ENCODE assay signal across 7 mouse cellular contexts in genomic region chr19:4865147-4865546, GRCm38 (mm10). TPM values are rescaled to one million over a fixed set of nuclear protein-coding genes. Genes with fewer than 3 reads are reported as not detected.
DNase-seq lines count a peak whose midpoint lies in the region; ATAC-seq and TF ChIP-seq lines count a peak whose summit lies in the region.

No protein-coding gene starts in this region.

- 0 out of 2 replicates have a peak, but pooled peaks have one; percentile 3 for TF ChIP-seq CTCF in intestine, postnatal 0 days (IDR thresholded peaks at IDR 0.05; ENCODE audit: low read depth)

- no peak for ATAC-seq in megakaryocyte, adult 5-6 weeks (ENCODE audit: poor library complexity, severe bottlenecking)
- ATAC-seq in embryonic facial prominence, embryonic 11.5 days (replicated peaks; ENCODE audit: insufficient number of reproducible peaks, low FRiP score, low TSS enrichment, low read depth), result no peak
- no peak for ATAC-seq in intestine, postnatal 0 days
- ATAC-seq in midbrain, embryonic 11.5 days (ENCODE audit: low FRiP score), result no peak
- ATAC-seq in frontal cortex, adult (ENCODE audit: low TSS enrichment), result no peak

- H3K9ac ChIP-seq in embryonic facial prominence, embryonic 11.5 days (replicated peaks; ENCODE audit: low read length), result no peak overlapping the region
- no peak overlapping the region for H3K9ac ChIP-seq in intestine, postnatal 0 days (ENCODE audit: low read depth, low read length)
- H3K9ac ChIP-seq in midbrain, embryonic 11.5 days (ENCODE audit: low read length), result no peak overlapping the region

- H3K9me3 ChIP-seq in megakaryocyte, embryonic 14.5 days, result peaks cover 5% of the 10 kb centered on the region; the same call in 1 of the 2 replicates
- H3K9me3 ChIP-seq in embryonic facial prominence, embryonic 11.5 days (replicated peaks; ENCODE audit: control insufficient read depth, low read length), result no peaks in the 10 kb centered on the region
- no peaks in the 10 kb centered on the region for H3K9me3 ChIP-seq in intestine, postnatal 0 days (ENCODE audit: control insufficient read depth)
- no peaks in the 10 kb centered on the region for H3K9me3 ChIP-seq in midbrain, embryonic 11.5 days (ENCODE audit: control insufficient read depth, low read length)

- WGBS in embryonic facial prominence, embryonic 11.5 days, result 7% methylated on average over 16 of the region's 17 CpGs
- 4% methylated on average over 16 of the region's 17 CpGs for WGBS in intestine, postnatal 0 days
- 9% methylated on average over 17 of the region's 17 CpGs for WGBS in midbrain, embryonic 11.5 days

- peaks cover 73% of the 10 kb centered on the region for H3K27me3 ChIP-seq in megakaryocyte, embryonic 14.5 days (replicated peaks)
- H3K27me3 ChIP-seq in embryonic facial prominence, embryonic 11.5 days (ENCODE audit: control insufficient read depth, insufficient read depth, low read length), result no peaks in the 10 kb centered on the region; the same call in 1 of the 2 replicates
- H3K27me3 ChIP-seq in intestine, postnatal 0 days (replicated peaks; ENCODE audit: control insufficient read depth, insufficient read depth, low read length), result peaks cover 5% of the 10 kb centered on the region
- H3K27me3 ChIP-seq in midbrain, embryonic 11.5 days (ENCODE audit: control insufficient read depth, insufficient read depth, low read length), result 0 out of 2 replicates have a peak, but pooled peaks cover 3% of the 10 kb centered on the region

- DNase-seq in embryonic facial prominence, embryonic 11.5 days (ENCODE audit: low spot score), result peak; percentile 14
- DNase-seq in midbrain, embryonic 11.5 days (ENCODE audit: low spot score, missing footprints), result no peak
- no peak for DNase-seq in urinary bladder, adult 2 months (ENCODE audit: low spot score)

- peak overlapping the region; percentile 85 for H3K4me3 ChIP-seq in megakaryocyte, embryonic 14.5 days (replicated peaks)
- H3K4me3 ChIP-seq in embryonic facial prominence, embryonic 11.5 days (ENCODE audit: low read depth, low read length), result no peak overlapping the region
- no peak overlapping the region for H3K4me3 ChIP-seq in intestine, postnatal 0 days (ENCODE audit: low read depth, low read length)
- no peak overlapping the region for H3K4me3 ChIP-seq in midbrain, embryonic 11.5 days (ENCODE audit: low read depth, low read length)

- peaks cover 10% of the 10 kb centered on the region for H3K4me1 ChIP-seq in megakaryocyte, embryonic 14.5 days
- H3K4me1 ChIP-seq in embryonic facial prominence, embryonic 11.5 days (ENCODE audit: control insufficient read depth, insufficient read depth, low read length), result no peaks in the 10 kb centered on the region
- H3K4me1 ChIP-seq in intestine, postnatal 0 days (replicated peaks; ENCODE audit: control insufficient read depth, insufficient read depth, low read length), result no peaks in the 10 kb centered on the region
- no peaks in the 10 kb centered on the region for H3K4me1 ChIP-seq in midbrain, embryonic 11.5 days (ENCODE audit: control insufficient read depth, insufficient read depth, low read length)

- peak overlapping the region; percentile 3; the same call in 1 of the 2 replicates for H3K4me2 ChIP-seq in embryonic facial prominence, embryonic 11.5 days (ENCODE audit: low read depth, low read length)
- peak overlapping the region; percentile 32; the same call in 1 of the 2 replicates for H3K4me2 ChIP-seq in intestine, postnatal 0 days (replicated peaks; ENCODE audit: low read depth)
- 0 out of 2 replicates have a peak overlapping the region, but pooled peaks have one; percentile 7 for H3K4me2 ChIP-seq in midbrain, embryonic 11.5 days

- H3K36me3 ChIP-seq in megakaryocyte, embryonic 14.5 days (replicated peaks; ENCODE audit: low read length), result no peaks in the 10 kb centered on the region
- no peaks in the 10 kb centered on the region for H3K36me3 ChIP-seq in embryonic facial prominence, embryonic 11.5 days (replicated peaks; ENCODE audit: control insufficient read depth, insufficient read depth, low read depth, low read length)
- no peaks in the 10 kb centered on the region for H3K36me3 ChIP-seq in intestine, postnatal 0 days (ENCODE audit: control insufficient read depth, insufficient read depth)
- H3K36me3 ChIP-seq in midbrain, embryonic 11.5 days (ENCODE audit: control insufficient read depth, insufficient read depth, low read length), result peaks cover 2% of the 10 kb centered on the region; the same call in 1 of the 2 replicates

- H3K27ac ChIP-seq in embryonic facial prominence, embryonic 11.5 days (replicated peaks; ENCODE audit: low read depth, low read length), result no peak overlapping the region
- no peak overlapping the region for H3K27ac ChIP-seq in intestine, postnatal 0 days (ENCODE audit: low read depth, low read length)
- no peak overlapping the region for H3K27ac ChIP-seq in midbrain, embryonic 11.5 days (ENCODE audit: low read depth, low read length)

RNA-seq across cellular contexts. Expression of gene Ctsf, which starts 10.2 kb away (rescaled TPM):
- polyA plus RNA-seq in megakaryocyte, embryonic 14.5 days (2012; ENCODE audit: insufficient read depth, low replicate concordance), result 7.3 TPM in 1 of 2 replicates, not detected in the other
- 0.09 TPM in 1 of 2 replicates, not detected in the other for total RNA-seq in megakaryocyte, adult 5-6 weeks (2015)
- 0.08 and 0.44 TPM in 2 replicates for total RNA-seq in megakaryocyte, adult 5-6 weeks (2017)
- 20.9 and 30.3 TPM in 2 replicates for polyA plus RNA-seq in embryonic facial prominence, embryonic 11.5 days (2014; fragmentation: Nextera tagmentation; extraction: Ambion mirVana)
- polyA plus RNA-seq in intestine, postnatal 0 days (2015; fragmentation: Nextera tagmentation; extraction: Ambion mirVana), result 15.6 and 16.4 TPM in 2 replicates
- 34.1 and 34.9 TPM in 2 replicates for polyA plus RNA-seq in midbrain, embryonic 11.5 days (2014; fragmentation: Nextera tagmentation; extraction: Ambion mirVana)
- 78.4 and 82.7 TPM in 2 replicates for polyA plus RNA-seq in urinary bladder, adult 2 months (2012; rRNA removed)

RNA-seq across cellular contexts. Expression of gene Actn3, which starts 12.6 kb away (rescaled TPM):
- 0.06 TPM in 1 of 2 replicates, not detected in the other for polyA plus RNA-seq in megakaryocyte, embryonic 14.5 days (2012; ENCODE audit: insufficient read depth, low replicate concordance)
- total RNA-seq in megakaryocyte, adult 5-6 weeks (2015), result 0.14 and 0.25 TPM in 2 replicates
- 0.07 and 0.53 TPM in 2 replicates for total RNA-seq in megakaryocyte, adult 5-6 weeks (2017)
- polyA plus RNA-seq in embryonic facial prominence, embryonic 11.5 days (2014; fragmentation: Nextera tagmentation; extraction: Ambion mirVana), result 4.3 and 5.6 TPM in 2 replicates
- 0.47 and 0.56 TPM in 2 replicates for polyA plus RNA-seq in intestine, postnatal 0 days (2015; fragmentation: Nextera tagmentation; extraction: Ambion mirVana)
- 0.86 and 1.2 TPM in 2 replicates for polyA plus RNA-seq in midbrain, embryonic 11.5 days (2014; fragmentation: Nextera tagmentation; extraction: Ambion mirVana)
- 1.3 and 2.5 TPM in 2 replicates for polyA plus RNA-seq in urinary bladder, adult 2 months (2012; rRNA removed)

RNA-seq across cellular contexts. Expression of gene Zdhhc24, which starts 13.3 kb away (rescaled TPM):
- 1.7 and 9.4 TPM in 2 replicates for polyA plus RNA-seq in megakaryocyte, embryonic 14.5 days (2012; ENCODE audit: insufficient read depth, low replicate concordance)
- 5.3 and 5.8 TPM in 2 replicates for total RNA-seq in megakaryocyte, adult 5-6 weeks (2015)
- 7.1 and 7.6 TPM in 2 replicates for total RNA-seq in megakaryocyte, adult 5-6 weeks (2017)
- polyA plus RNA-seq in embryonic facial prominence, embryonic 11.5 days (2014; fragmentation: Nextera tagmentation; extraction: Ambion mirVana), result 7.4 and 8.7 TPM in 2 replicates
- polyA plus RNA-seq in intestine, postnatal 0 days (2015; fragmentation: Nextera tagmentation; extraction: Ambion mirVana), result 7.6 and 9.1 TPM in 2 replicates
- polyA plus RNA-seq in midbrain, embryonic 11.5 days (2014; fragmentation: Nextera tagmentation; extraction: Ambion mirVana), result 12.4 and 13.3 TPM in 2 replicates
- 15.1 and 22.3 TPM in 2 replicates for polyA plus RNA-seq in urinary bladder, adult 2 months (2012; rRNA removed)

RNA-seq across cellular contexts. Expression of gene Ccdc87, which starts 26.0 kb away (rescaled TPM):
- not detected in 2 replicates for polyA plus RNA-seq in megakaryocyte, embryonic 14.5 days (2012; ENCODE audit: insufficient read depth, low replicate concordance)
- not detected in 2 replicates for total RNA-seq in megakaryocyte, adult 5-6 weeks (2015)
- total RNA-seq in megakaryocyte, adult 5-6 weeks (2017), result not detected in 2 replicates
- polyA plus RNA-seq in embryonic facial prominence, embryonic 11.5 days (2014; fragmentation: Nextera tagmentation; extraction: Ambion mirVana), result not detected in 2 replicates
- polyA plus RNA-seq in intestine, postnatal 0 days (2015; fragmentation: Nextera tagmentation; extraction: Ambion mirVana), result not detected in 2 replicates
- 0.07 and 0.11 TPM in 2 replicates for polyA plus RNA-seq in midbrain, embryonic 11.5 days (2014; fragmentation: Nextera tagmentation; extraction: Ambion mirVana)
- 0.07 and 0.09 TPM in 2 replicates for polyA plus RNA-seq in urinary bladder, adult 2 months (2012; rRNA removed)

RNA-seq across cellular contexts. Expression of gene Ccs, which starts 26.0 kb away (rescaled TPM):
- 108 and 160 TPM in 2 replicates for polyA plus RNA-seq in megakaryocyte, embryonic 14.5 days (2012; ENCODE audit: insufficient read depth, low replicate concordance)
- total RNA-seq in megakaryocyte, adult 5-6 weeks (2015), result 20.0 and 22.0 TPM in 2 replicates
- total RNA-seq in megakaryocyte, adult 5-6 weeks (2017), result 24.1 and 26.6 TPM in 2 replicates
- polyA plus RNA-seq in embryonic facial prominence, embryonic 11.5 days (2014; fragmentation: Nextera tagmentation; extraction: Ambion mirVana), result 44.9 and 45.8 TPM in 2 replicates
- polyA plus RNA-seq in intestine, postnatal 0 days (2015; fragmentation: Nextera tagmentation; extraction: Ambion mirVana), result 44.9 and 46.3 TPM in 2 replicates
- 34.1 and 35.6 TPM in 2 replicates for polyA plus RNA-seq in midbrain, embryonic 11.5 days (2014; fragmentation: Nextera tagmentation; extraction: Ambion mirVana)
- polyA plus RNA-seq in urinary bladder, adult 2 months (2012; rRNA removed), result 64.5 and 75.5 TPM in 2 replicates
